Mouse (Mus musculus): Measurements from ENCODE around the gene Gm38655.

GRCm38 (mm10) chr17:25169706-25170105 lies 5.6 kb downstream of the Gm38655 start:
- TF ChIP-seq CTCF (IDR thresholded peaks at IDR 0.05; ENCODE audit: borderline replicate concordance, control insufficient read depth, extremely low read depth, insufficient read depth, low read length, poor library complexity) (no peak), POLR2A (IDR thresholded peaks at IDR 0.05; ENCODE audit: control insufficient read depth, extremely low read depth, insufficient read depth, low read length, poor library complexity) (no peak)

All from thymus, adult 2 months (tissue).